Mouse (Mus musculus): Measurements from ENCODE around the gene Ache.

GRCm38 (mm10) chr5:137285986-137286385 lies 1.3 kb upstream of the Ache start:
- TF ChIP-seq GATA2 (IDR thresholded peaks at IDR 0.05; ENCODE audit: borderline replicate concordance, low read depth, low read length), result no peak
- TF ChIP-seq GATA1 (IDR thresholded peaks at IDR 0.05; ENCODE audit: borderline replicate concordance, low read length), result no peak
- no peak for TF ChIP-seq CTCF (IDR thresholded peaks at IDR 0.05; ENCODE audit: low read depth, low read length)
- no peak for TF ChIP-seq TAL1 (conservative IDR thresholded peaks at IDR 0.05; ENCODE audit: low read depth, low read length)
- no peak for TF ChIP-seq POLR2AphosphoS5 (IDR thresholded peaks at IDR 0.05; ENCODE audit: insufficient replicate concordance, low read depth, low read length)

Data from G1E (cell line).